Mouse (Mus musculus): Measurements from ENCODE around the gene Teddm3. TPM values are rescaled to one million over a fixed set of nuclear protein-coding genes. Genes with fewer than 3 reads are reported as not detected.
"Not testable (repeated sequence)": the region's sequence is repeated elsewhere in the genome, so short reads cannot be mapped to it uniquely, and the experiment has no call there.

Gene Teddm3
- polyA plus RNA-seq (2012; rRNA removed): 0.14 and 0.40 TPM in 2 replicates

- DNase-seq (ENCODE audit: extremely low spot score in 1 of 2, low spot score in 1 of 2): not testable (repeated sequence)
Measured at GRCm38 (mm10) chr16:21153900-21154299, at the start of gene Teddm3. TSS of gene Teddm3 (minus strand) at chr16:21154000.

GRCm38 (mm10) chr16:21202731-21203130 is 48.9 kb upstream of the Teddm3 start:
- DNase-seq (ENCODE audit: extremely low spot score in 1 of 2, low spot score in 1 of 2): no peak

GRCm38 (mm10) chr16:21199426-21199825 is 45.6 kb upstream of the Teddm3 start:
- DNase-seq (ENCODE audit: extremely low spot score in 1 of 2, low spot score in 1 of 2): no peak

GRCm38 (mm10) chr16:21198529-21198928 is 44.7 kb upstream of the Teddm3 start:
- DNase-seq (ENCODE audit: extremely low spot score in 1 of 2, low spot score in 1 of 2): no peak

- no peak for DNase-seq (ENCODE audit: extremely low spot score in 1 of 2, low spot score in 1 of 2)
Measured at GRCm38 (mm10) chr16:21198006-21198405, 44.2 kb upstream of the Teddm3 start.

GRCm38 (mm10) chr16:21197542-21197941 is 43.7 kb upstream of the Teddm3 start:
- DNase-seq (ENCODE audit: extremely low spot score in 1 of 2, low spot score in 1 of 2): no peak

GRCm38 (mm10) chr16:21196576-21196975 is 42.8 kb upstream of the Teddm3 start:
- no peak for DNase-seq (ENCODE audit: extremely low spot score in 1 of 2, low spot score in 1 of 2)

- no peak for DNase-seq (ENCODE audit: extremely low spot score in 1 of 2, low spot score in 1 of 2)
Measured at GRCm38 (mm10) chr16:21195260-21195866, 41.6 kb upstream of the Teddm3 start.

- DNase-seq (ENCODE audit: extremely low spot score in 1 of 2, low spot score in 1 of 2): no peak
Measured at GRCm38 (mm10) chr16:21194182-21194581, 40.4 kb upstream of the Teddm3 start.

- DNase-seq (ENCODE audit: extremely low spot score in 1 of 2, low spot score in 1 of 2): peak; percentile 53 to 92
Measured at GRCm38 (mm10) chr16:21192509-21193354, 38.9 kb upstream of the Teddm3 start.

- no peak for DNase-seq (ENCODE audit: extremely low spot score in 1 of 2, low spot score in 1 of 2)
Measured at GRCm38 (mm10) chr16:21191569-21191968, 37.8 kb upstream of the Teddm3 start.

GRCm38 (mm10) chr16:21188345-21188744 is 34.5 kb upstream of the Teddm3 start:
- DNase-seq (ENCODE audit: extremely low spot score in 1 of 2, low spot score in 1 of 2): peak in 1 of 2 experiments; percentile 46

- DNase-seq (ENCODE audit: extremely low spot score in 1 of 2, low spot score in 1 of 2): peak in 1 of 2 experiments; percentile 59
Measured at GRCm38 (mm10) chr16:21187568-21187967, 33.8 kb upstream of the Teddm3 start.

- DNase-seq (ENCODE audit: extremely low spot score in 1 of 2, low spot score in 1 of 2): no peak
Measured at GRCm38 (mm10) chr16:21184697-21185096, 30.9 kb upstream of the Teddm3 start.

- peak; percentile 65 to 74 for DNase-seq (ENCODE audit: extremely low spot score in 1 of 2, low spot score in 1 of 2)
Measured at GRCm38 (mm10) chr16:21182108-21182507, 28.3 kb upstream of the Teddm3 start.

GRCm38 (mm10) chr16:21175236-21175635 is 21.4 kb upstream of the Teddm3 start:
- no peak for DNase-seq (ENCODE audit: extremely low spot score in 1 of 2, low spot score in 1 of 2)

- peak; percentile 52 to 57 for DNase-seq (ENCODE audit: extremely low spot score in 1 of 2, low spot score in 1 of 2)
Measured at GRCm38 (mm10) chr16:21168730-21169129, 14.9 kb upstream of the Teddm3 start.

- not testable (repeated sequence) for DNase-seq (ENCODE audit: extremely low spot score in 1 of 2, low spot score in 1 of 2)
Measured at GRCm38 (mm10) chr16:21165343-21166220, 11.8 kb upstream of the Teddm3 start.

- not testable (repeated sequence) for DNase-seq (ENCODE audit: extremely low spot score in 1 of 2, low spot score in 1 of 2)
Measured at GRCm38 (mm10) chr16:21163423-21163822, 9.6 kb upstream of the Teddm3 start.

- DNase-seq (ENCODE audit: extremely low spot score in 1 of 2, low spot score in 1 of 2): not testable (repeated sequence)
Measured at GRCm38 (mm10) chr16:21159226-21159625, 5.4 kb upstream of the Teddm3 start.

- not testable (repeated sequence) for DNase-seq (ENCODE audit: extremely low spot score in 1 of 2, low spot score in 1 of 2)
Measured at GRCm38 (mm10) chr16:21156261-21156660, 2.5 kb upstream of the Teddm3 start.
